Mouse (Mus musculus) small intestine, adult 2 months (tissue): ENCODE data around the gene Mthfd1l.

Experiments
- CTCF ChIP-seq: fragments of 200-500 bp; IDR thresholded peaks from 2 replicates; pipeline ENCODE4 v1.5.1; 2012; ENCODE audit warnings: low read depth, mild to moderate bottlenecking, control low read depth, inconsistent platforms, low read length, moderate library complexity, mixed read lengths; ENCODE audit not compliant: insufficient replicate concordance, insufficient read length; ENCODE audit errors: extremely low read depth
- POLR2A ChIP-seq: fragments of 200-500 bp; IDR thresholded peaks from 2 replicates; pipeline ENCODE4 v1.6.1; 2012; ENCODE audit warnings: low read depth, mild to moderate bottlenecking, control low read depth, inconsistent platforms, low read length, moderate library complexity

- TF ChIP-seq CTCF (no peak), POLR2A (no peak)
Measured at GRCm38 (mm10) chr10:4046496-4046895, 73.6 kb downstream of the Mthfd1l start.
